Mouse (Mus musculus) ES-E14 (cell line): ENCODE data around the gene Nmi.

Source experiments
- HCFC1 ChIP-seq: IDR thresholded peaks from 2 replicates; pipeline ENCODE4 v1.6.1; 2012; ENCODE audit warnings: low read length, inconsistent platforms, borderline replicate concordance; ENCODE audit not compliant: insufficient read depth
- MAFK ChIP-seq: IDR thresholded peaks from 2 replicates; pipeline ENCODE4 v1.6.1; 2014; ENCODE audit warnings: mild to moderate bottlenecking, low read depth, low read length, inconsistent platforms; ENCODE audit not compliant: insufficient read depth
- ZC3H11A ChIP-seq: IDR thresholded peaks from 2 replicates; pipeline ENCODE4 v1.6.1; 2012; ENCODE audit warnings: low read depth, mild to moderate bottlenecking, inconsistent platforms, low read length, borderline replicate concordance
- ZNF384 ChIP-seq: IDR thresholded peaks from 2 replicates; pipeline ENCODE4 v1.6.1; 2012; ENCODE audit warnings: low read depth, low read length, inconsistent platforms

DNA sequence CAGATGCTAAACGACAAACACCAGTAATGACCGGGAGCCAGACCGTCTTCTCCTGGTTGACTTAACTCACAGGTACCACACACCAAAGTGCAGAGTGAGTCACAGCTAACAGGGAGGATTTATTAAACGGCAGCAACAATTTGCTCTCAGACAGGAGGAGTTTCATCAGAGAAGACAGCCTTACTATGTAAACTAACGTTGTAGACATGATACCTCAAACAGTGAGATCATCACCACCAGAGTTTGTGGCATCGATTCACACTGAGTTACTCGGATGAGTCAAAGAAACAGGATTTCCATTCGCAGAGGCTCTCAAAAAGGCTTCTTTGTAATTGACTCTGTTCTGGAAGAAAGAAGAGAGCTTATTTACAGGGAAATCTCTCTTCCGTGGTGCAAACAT, 12.9 kb upstream of the Nmi start:
- TF ChIP-seq ZC3H11A (no peak), ZNF384 (no peak), HCFC1 (no peak), MAFK (no peak)
